Mouse (Mus musculus) heart, adult 10 weeks (tissue): ENCODE results near the gene Vtcn1. TPM values are rescaled to one million over a fixed set of nuclear protein-coding genes. Genes with fewer than 3 reads are reported as not detected.

ENCODE experiments used
- polyA plus RNA-seq: library from polyadenylated mRNA; stranded (reverse); fragments of 350-450 nt; fragmentation: Illumina TruSeq; extraction: RNeasy Lipid Tissue Mini Kit (QIAGEN cat#74804); gene quantifications from one replicate; pipeline ENCODE4 v1.2.3, GENCODE M21; 2014; ENCODE audit warnings: low read depth, low replicate concordance

The Vtcn1 gene
- polyA plus RNA-seq = 0.55 TPM

DNA sequence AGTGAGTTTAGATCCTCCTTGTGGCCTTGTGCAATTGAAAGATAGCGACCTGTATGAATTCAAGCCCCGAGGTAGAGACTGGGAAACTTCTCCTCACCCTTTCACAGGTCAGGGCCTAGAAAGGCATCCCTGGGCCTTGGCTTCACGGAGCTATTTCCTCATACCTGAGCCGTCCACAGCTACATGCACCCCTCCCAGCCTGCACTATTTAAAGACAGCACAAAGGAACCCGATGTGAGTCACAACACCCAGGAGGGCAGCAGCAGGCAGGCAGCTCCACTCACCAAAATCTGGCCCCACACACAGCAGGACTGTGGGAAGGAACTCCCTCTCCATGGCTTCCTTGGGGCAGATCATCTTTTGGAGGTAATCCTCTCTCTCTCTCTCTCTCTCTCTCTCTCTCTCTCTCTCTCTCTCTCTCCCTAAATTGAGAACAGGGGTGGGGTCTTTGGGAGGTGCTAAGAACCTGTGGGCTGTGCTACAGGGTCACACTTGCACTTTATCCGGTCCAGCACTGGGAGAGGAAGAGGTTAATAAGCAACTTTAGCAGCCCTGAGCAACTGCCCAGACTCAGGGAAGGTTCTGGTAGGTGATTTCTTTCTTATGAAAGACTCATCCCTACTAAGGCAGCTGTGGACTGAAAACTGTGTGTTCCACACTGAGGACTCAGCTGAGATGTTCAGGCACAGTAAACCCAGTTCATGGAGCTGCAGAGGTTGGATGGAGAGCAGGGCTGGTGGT is at the start of gene Vtcn1:
Gene Vtcn1 (plus strand): TSS at position 235 of the 741 bp plus-strand sequence.

DNA sequence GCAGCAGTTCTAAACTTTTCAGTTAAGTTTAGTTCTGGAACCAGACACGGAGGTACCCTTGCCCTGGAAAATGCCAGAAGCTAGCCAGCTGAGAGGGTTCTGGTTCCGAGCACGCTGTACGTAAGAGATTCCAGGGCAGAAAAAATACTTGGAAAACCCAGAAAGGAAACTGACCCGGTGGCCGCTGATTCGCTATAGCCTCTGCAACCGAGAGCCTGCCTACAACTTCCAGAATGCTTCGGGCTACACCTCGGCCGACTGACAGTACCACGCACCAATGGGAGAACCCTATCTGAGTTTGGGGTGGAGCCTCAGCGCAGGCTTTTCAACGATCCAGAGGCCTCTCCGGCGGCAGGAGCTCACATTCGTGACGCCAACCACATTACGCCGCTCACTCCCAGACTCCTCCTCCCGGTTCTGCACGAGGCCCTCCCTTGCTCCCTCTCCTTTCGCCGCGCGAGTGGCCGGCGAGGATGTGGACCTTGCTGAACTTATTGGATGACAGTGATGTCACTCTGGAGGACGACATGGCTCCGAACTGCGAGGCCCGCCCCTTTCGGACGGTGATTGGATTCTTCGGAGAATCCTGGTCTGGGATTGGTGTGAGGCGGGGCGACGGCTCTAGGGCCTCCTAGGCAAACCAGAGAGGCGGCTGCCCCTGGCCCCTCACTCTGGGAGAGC is 96.7 kb downstream of the Vtcn1 start, which contains the start of gene Trim45:
Gene Trim45 (plus strand): TSS at position 378 of the 681 bp plus-strand sequence.

Other genes with a start within 250 kb of the Vtcn1 start
- 13.0 TPM for gene Man1a2, start 140.0 kb upstream of the Vtcn1 start, polyA plus RNA-seq
- 3.1 TPM for gene Trim45, start 96.7 kb downstream of the Vtcn1 start, polyA plus RNA-seq
- 3.1 TPM for gene Ttf2, start 144.2 kb downstream of the Vtcn1 start, polyA plus RNA-seq
- 0.31 TPM for gene Cd101, start 204.1 kb downstream of the Vtcn1 start, polyA plus RNA-seq